ENCODE assay signal across 27 mouse cellular contexts in genomic region chr17:15679966-15680630, GRCm38 (mm10). TPM values are rescaled to one million over a fixed set of nuclear protein-coding genes. Genes with fewer than 3 reads are reported as not detected.
DNase-seq lines count a peak whose midpoint lies in the region; ATAC-seq and TF ChIP-seq lines count a peak whose summit lies in the region.
"Had no signal": no experiment of that assay in that cellular context is flagged by ENCODE, and none has a peak within 500 bp of the region (broad histone marks: within the 10 kb centered on the region; RNA-seq: fewer than 3 reads in every experiment).

No protein-coding gene starts in this region.

- H3K9ac ChIP-seq in midbrain, embryonic 11.5 days (ENCODE audit: low read length): no peak overlapping the region
- no peak overlapping the region for H3K9ac ChIP-seq in midbrain, embryonic 16.5 days (ENCODE audit: low read depth, low read length)
- no peak overlapping the region for H3K9ac ChIP-seq in CH12.LX (ENCODE audit: insufficient read depth, low read depth)
- no peak overlapping the region for H3K9ac ChIP-seq in ES-E14 (ENCODE audit: insufficient read depth, low read depth, low read length, poor library complexity, severe bottlenecking)
- H3K9ac ChIP-seq: embryonic facial prominence, embryonic 12.5 days; embryonic facial prominence, embryonic 15.5 days; forebrain, postnatal 0 days; heart, embryonic 12.5 days; heart, embryonic 15.5 days; hindbrain, embryonic 14.5 days had no signal

- H3K9me3 ChIP-seq in midbrain, embryonic 11.5 days (ENCODE audit: control insufficient read depth, low read length): no peaks in the 10 kb centered on the region
- no peaks in the 10 kb centered on the region for H3K9me3 ChIP-seq in midbrain, embryonic 16.5 days (replicated peaks; ENCODE audit: control insufficient read depth, low read length, poor library complexity, severe bottlenecking)
- H3K9me3 ChIP-seq in CH12.LX (replicated peaks; ENCODE audit: low read length) (no peaks in the 10 kb centered on the region), ES-E14 (ENCODE audit: control insufficient read depth, insufficient read depth, low read depth, low read length) (no peaks in the 10 kb centered on the region)
- H3K9me3 ChIP-seq: embryonic facial prominence, embryonic 12.5 days; embryonic facial prominence, embryonic 15.5 days; G1E; heart, embryonic 12.5 days; heart, embryonic 15.5 days had no signal

- H3K36me3 ChIP-seq in midbrain, embryonic 11.5 days (ENCODE audit: control insufficient read depth, insufficient read depth, low read length): no peaks in the 10 kb centered on the region
- no peaks in the 10 kb centered on the region for H3K36me3 ChIP-seq in midbrain, embryonic 16.5 days (ENCODE audit: control insufficient read depth, insufficient read depth, low read length)
- no peaks in the 10 kb centered on the region for H3K36me3 ChIP-seq in CH12.LX (replicated peaks in 1 of 2; ENCODE audit: control insufficient read depth in 1 of 2, insufficient read depth in 1 of 2, low read length in 1 of 2)
- no peaks in the 10 kb centered on the region for H3K36me3 ChIP-seq in ES-E14 (ENCODE audit: control insufficient read depth, insufficient read depth, low read length, poor library complexity, severe bottlenecking)
- H3K36me3 ChIP-seq: embryonic facial prominence, embryonic 12.5 days; embryonic facial prominence, embryonic 15.5 days; G1E; heart, embryonic 12.5 days; heart, embryonic 15.5 days had no signal

- no peak overlapping the region for H3K4me3 ChIP-seq in midbrain, embryonic 11.5 days (ENCODE audit: low read depth, low read length)
- H3K4me3 ChIP-seq in midbrain, embryonic 16.5 days (ENCODE audit: low read depth, low read length): no peak overlapping the region
- no peak overlapping the region for H3K4me3 ChIP-seq in CH12.LX (replicated peaks in 1 of 3; ENCODE audit: low read depth in 2 of 3, low read length in 2 of 3, poor library complexity in 1 of 3)
- no peak overlapping the region for H3K4me3 ChIP-seq in ES-E14 (ENCODE audit: insufficient read depth in 1 of 2, low read depth in 1 of 2, low read length in 2 of 2, poor library complexity in 1 of 2, severe bottlenecking in 1 of 2)
- H3K4me3 ChIP-seq: embryonic facial prominence, embryonic 12.5 days; embryonic facial prominence, embryonic 15.5 days; gastrocnemius, adult 2 months; heart, embryonic 12.5 days; heart, embryonic 15.5 days had no signal

- no peak for TF ChIP-seq POLR2A in CH12.LX (IDR thresholded peaks at IDR 0.05; ENCODE audit: low read depth, low read length)

- H3K4me2 ChIP-seq in midbrain, embryonic 11.5 days: no peak overlapping the region
- H3K4me2 ChIP-seq in midbrain, embryonic 16.5 days (ENCODE audit: low read length): no peak overlapping the region
- no peak overlapping the region for H3K4me2 ChIP-seq in CH12.LX (ENCODE audit: insufficient read depth, low read depth, poor library complexity, severe bottlenecking)
- H3K4me2 ChIP-seq: embryonic facial prominence, embryonic 12.5 days; embryonic facial prominence, embryonic 15.5 days; heart, embryonic 12.5 days; heart, embryonic 15.5 days; hindbrain, embryonic 14.5 days had no signal

- peaks cover 14% of the 10 kb centered on the region for H3K4me1 ChIP-seq in midbrain, embryonic 11.5 days (ENCODE audit: control insufficient read depth, insufficient read depth, low read length)
- H3K4me1 ChIP-seq in midbrain, embryonic 16.5 days (ENCODE audit: control insufficient read depth, insufficient read depth, low read length): no peaks in the 10 kb centered on the region
- H3K4me1 ChIP-seq in CH12.LX (ENCODE audit: control insufficient read depth in 1 of 2, insufficient read depth in 2 of 2): peaks cover 0 to 2% of the 10 kb centered on the region in 2 experiments; a peak in 1 of 4 replicates
- peaks cover 17 to 19% of the 10 kb centered on the region in 2 experiments for H3K4me1 ChIP-seq in ES-E14 (ENCODE audit: control insufficient read depth in 2 of 2, insufficient read depth in 2 of 2, low read length in 2 of 2, poor library complexity in 1 of 2)
- H3K4me1 ChIP-seq: embryonic facial prominence, embryonic 12.5 days; embryonic facial prominence, embryonic 15.5 days; heart, embryonic 12.5 days; heart, embryonic 15.5 days had no signal

- no peak for TF ChIP-seq EP300 in CH12.LX (IDR thresholded peaks at IDR 0.05; ENCODE audit: low read length)

- no peak for TF ChIP-seq CTCF in CH12.LX (conservative IDR thresholded peaks at IDR 0.05 in 1 of 2, IDR thresholded peaks at IDR 0.05 in 1 of 2; ENCODE audit: low read depth in 2 of 2, low read length in 2 of 2)

- no peak for ATAC-seq in midbrain, embryonic 11.5 days (ENCODE audit: low FRiP score)
- no peak for ATAC-seq in midbrain, embryonic 16.5 days
- ATAC-seq: forebrain, embryonic 14.5 days; forebrain, postnatal 0 days; hindbrain, postnatal 0 days; inflammation-experienced regulatory T-cells, adult 6 months had no signal

- in situ Hi-C loops in CH12.LX (cut with MboI; ENCODE audit: low pct_ligation_motif_present, low pct_unique_long_range_greater_than_20kb, low sequenced_read_pairs) (no loop called here), ES-E14 (cut with MboI; ENCODE audit: low sequenced_read_pairs in 2 of 2, unreplicated experiment in 2 of 2) (no loop called here)

- no peaks in the 10 kb centered on the region for H3K27me3 ChIP-seq in midbrain, embryonic 11.5 days (ENCODE audit: control insufficient read depth, insufficient read depth, low read length)
- H3K27me3 ChIP-seq in midbrain, embryonic 16.5 days (ENCODE audit: control insufficient read depth, insufficient read depth, low read depth, low read length): no peaks in the 10 kb centered on the region
- H3K27me3 ChIP-seq in CH12.LX (replicated peaks): no peaks in the 10 kb centered on the region
- H3K27me3 ChIP-seq: embryonic facial prominence, embryonic 12.5 days; embryonic facial prominence, embryonic 15.5 days; heart, embryonic 12.5 days; heart, embryonic 15.5 days had no signal

- WGBS in midbrain, embryonic 11.5 days: 91% methylated on average over 9 of the region's 9 CpGs
- WGBS in midbrain, embryonic 16.5 days: 95% methylated on average over 9 of the region's 9 CpGs

- intact Hi-C loops in heart, postnatal 10 days (cut with DNase I): no loop called here
- intact Hi-C loops in gastrocnemius, postnatal 14 days (cut with DNase I; ENCODE audit: low total_unique reads): no loop called here

- DNase-seq in midbrain, embryonic 11.5 days (ENCODE audit: low spot score, missing footprints): peak; percentile 81
- DNase-seq in CH12.LX (ENCODE audit: extremely low read depth): no peak
- DNase-seq in ES-E14 (ENCODE audit: low read depth, low spot score): peak; percentile 33
- peak; percentile 67 for DNase-seq in ZHBTc4 (ENCODE audit: low read depth, low spot score)
- no peak for DNase-seq in heart, postnatal 10 days
- DNase-seq in gastrocnemius, postnatal 14 days: no peak
- DNase-seq: adrenal gland, postnatal 10 days; adrenal gland, postnatal 36 days; cerebellum, adult 18-20 months; cerebellum, adult 9-10 months; cerebellum, postnatal 14 days; forebrain, postnatal 0 days; gastrocnemius, adult 2 months; gastrocnemius, postnatal 25 days; heart, adult 18-20 months; heart, postnatal 14 days; heart, postnatal 4 days had no signal

- H3K79me2 ChIP-seq in CH12.LX (replicated peaks; ENCODE audit: control insufficient read depth, extremely low read depth, insufficient read depth, poor library complexity, severe bottlenecking): no peaks in the 10 kb centered on the region

- no peak overlapping the region for H3K27ac ChIP-seq in midbrain, embryonic 11.5 days (ENCODE audit: low read depth, low read length)
- H3K27ac ChIP-seq in midbrain, embryonic 16.5 days (ENCODE audit: low read length): no peak overlapping the region
- H3K27ac ChIP-seq in CH12.LX (ENCODE audit: insufficient read depth, low read depth) (no peak overlapping the region), ES-E14 (ENCODE audit: insufficient read depth, low read depth, low read length, poor library complexity, severe bottlenecking) (peak overlapping the region; percentile 11)
- H3K27ac ChIP-seq: embryonic facial prominence, embryonic 12.5 days; embryonic facial prominence, embryonic 15.5 days; gastrocnemius, adult 2 months; heart, embryonic 15.5 days; hindbrain, embryonic 14.5 days; hindbrain, postnatal 0 days had no signal

- TF ChIP-seq RAD21 in CH12.LX (IDR thresholded peaks at IDR 0.05; ENCODE audit: low read depth, low read length): no peak

- dilution Hi-C loops in CH12.LX (cut with MboI; ENCODE audit: extremely low pct_ligation_motif_present, extremely low pct_unique_long_range_greater_than_20kb, low sequenced_read_pairs): no loop called here

TF ChIP-seq in CH12.LX, 34 proteins besides CTCF, POLR2A, EP300 and RAD21:
- TF ChIP-seq ZC3H11A (IDR thresholded peaks at IDR 0.05; ENCODE audit: low read depth, low read length): no peak
- peak; percentile 85 for TF ChIP-seq MAFK (IDR thresholded peaks at IDR 0.05; ENCODE audit: insufficient replicate concordance, low read length)
- no peak for TF ChIP-seq POLR2AphosphoS2 (IDR thresholded peaks at IDR 0.05; ENCODE audit: low read depth, low read length)
- no peak for TF ChIP-seq MAX (IDR thresholded peaks at IDR 0.05; ENCODE audit: low read length)
- no peak for TF ChIP-seq SIN3A (IDR thresholded peaks at IDR 0.05; ENCODE audit: low read length)
- TF ChIP-seq CHD1 (IDR thresholded peaks at IDR 0.05; ENCODE audit: low read depth, low read length): no peak
- no peak for TF ChIP-seq IRF4 (IDR thresholded peaks at IDR 0.05; ENCODE audit: low read depth, low read length)

TF ChIP-seq in ES-E14, 5 proteins besides CTCF, POLR2A, EP300 and RAD21:
- TF ChIP-seq CHD2 (IDR thresholded peaks at IDR 0.05; ENCODE audit: low read depth, low read length) (no peak), MAFK (IDR thresholded peaks at IDR 0.05; ENCODE audit: insufficient read depth, low read depth, low read length) (peak; percentile 98)

RNA-seq across cellular contexts. Expression of gene Chd1, which starts 24.7 kb away (rescaled TPM):
- polyA plus RNA-seq in midbrain, embryonic 11.5 days (2014; fragmentation: Nextera tagmentation; extraction: Ambion mirVana): 46.9 TPM in 2 replicates
- 14.5 and 16.3 TPM in 2 replicates for polyA plus RNA-seq in midbrain, embryonic 16.5 days (2015; fragmentation: Nextera tagmentation; extraction: Ambion mirVana)
- 32.0 and 32.1 TPM in 2 replicates for total RNA-seq in CH12.LX (2012; rRNA removed)
- 29.6 and 32.4 TPM in 2 replicates for total RNA-seq in CH12.LX (2014; rRNA removed)
- 45.0 and 61.3 TPM in 2 replicates for polyA plus RNA-seq in CH12.LX (2012; ENCODE audit: insufficient read length, low read depth)
- total RNA-seq in ES-E14 (2012; rRNA removed): 34.8 and 39.8 TPM in 2 replicates
- 10 to 100 TPM; 28.5 to 29.5 TPM for total RNA-seq in heart, postnatal 10 days (2021)
- total RNA-seq in gastrocnemius, postnatal 14 days (2021): 10 to 100 TPM; 14.7 to 15.2 TPM

Comparison
In these comparisons a context has a peak if more than half of its experiments do, and no peak if none do; other contexts are left out.
1. DNase-seq: peak in midbrain, embryonic 11.5 days (single experiment), ES-E14 (single experiment) and ZHBTc4 (single experiment); none in CH12.LX (single experiment), heart, postnatal 10 days (0 of 2) and gastrocnemius, postnatal 14 days (single experiment).